Mouse (Mus musculus) ES-Bruce4 (cell line): ENCODE data around the gene Dus3l.

Experiments used
- CTCF ChIP-seq: IDR thresholded peaks from one replicate; pipeline ENCODE4 v1.8.1; 2011; ENCODE audit warnings: low read depth, low read length
- EP300 ChIP-seq: IDR thresholded peaks from 2 replicates; pipeline ENCODE4 v1.6.1; 2011; ENCODE audit warnings: low read depth, low read length; ENCODE audit not compliant: insufficient read depth
- POLR2A ChIP-seq: IDR thresholded peaks from one replicate; pipeline ENCODE4 v1.8.1; 2011; ENCODE audit warnings: low read length; ENCODE audit not compliant: insufficient read depth

DNA sequence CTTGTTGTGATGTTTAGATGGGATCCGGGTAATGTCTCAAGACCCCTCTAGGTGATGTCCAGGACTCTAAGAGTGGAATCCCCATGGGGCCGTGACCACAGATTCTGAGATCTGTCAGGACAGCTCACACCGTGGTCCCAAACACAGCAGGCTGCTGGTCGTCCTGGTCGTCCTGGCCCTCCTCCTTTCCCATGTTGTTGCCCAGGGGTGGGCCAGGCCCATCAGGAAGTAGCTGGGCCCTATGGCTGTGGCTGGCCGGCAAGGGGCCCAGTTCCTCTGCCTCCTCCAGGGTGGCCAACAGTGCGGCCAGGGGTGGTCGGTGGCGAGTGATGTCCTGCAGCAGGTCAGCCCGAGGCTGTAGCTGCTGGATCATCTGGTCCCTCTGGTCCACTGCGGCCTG lies 49.2 kb upstream of the Dus3l start:
- TF ChIP-seq POLR2A (no peak), CTCF (no peak), EP300 (no peak)
